Mouse (Mus musculus) MEL (cell line): ENCODE measurements around the gene Tmem30a. TPM values are rescaled to one million over a fixed set of nuclear protein-coding genes. Genes with fewer than 3 reads are reported as not detected.

ENCODE experiments used
- DNase-seq: peaks from one replicate; pipeline ENCODE4 v3.0.0; 2011; ENCODE audit warnings: low read depth, low spot score
- H3K27ac ChIP-seq: 2 replicates; pipeline ENCODE4 v1.5.1; 2012; ENCODE audit warnings: low read depth, mild to moderate bottlenecking, control low read depth, low read length, moderate library complexity; ENCODE audit not compliant: control insufficient read depth
- H3K27me3 ChIP-seq, 2 experiments: fragments of 150-350 bp in 1 of 2; sonication (generic) in 1 of 2; 2 replicates each; pipeline ENCODE4 v1.6.1; 2012; ENCODE audit warnings: low read length in 2 of 2, mild to moderate bottlenecking in 2 of 2, improper control_type of control experiment in 1 of 2, moderate library complexity in 1 of 2; ENCODE audit not compliant: insufficient read depth in 2 of 2, control insufficient read depth in 1 of 2
- H3K36me3 ChIP-seq, 2 experiments: 2 replicates each; pipeline ENCODE4 v1.6.1; 2012 to 2014; ENCODE audit warnings: low read length in 2 of 2, improper control_type of control experiment in 1 of 2, inconsistent platforms in 1 of 2, mild to moderate bottlenecking in 1 of 2; ENCODE audit not compliant: insufficient read depth in 2 of 2, control insufficient read depth in 1 of 2
- H3K4me1 ChIP-seq, 2 experiments: fragments of 150-350 bp in 1 of 2; sonication (generic) in 1 of 2; 2 replicates each; pipeline ENCODE4 v1.6.1; 2012; ENCODE audit warnings: low read length in 2 of 2, improper control_type of control experiment in 1 of 2, mild to moderate bottlenecking in 1 of 2; ENCODE audit not compliant: insufficient read depth in 2 of 2, control insufficient read depth in 1 of 2
- H3K4me3 ChIP-seq, 2 experiments: fragments of 150-350 bp in 1 of 2; sonication (generic) in 1 of 2; 2 replicates each; pipeline ENCODE4 v1.5.1; 2012; ENCODE audit warnings: low read depth in 2 of 2, low read length in 2 of 2, mild to moderate bottlenecking in 2 of 2, moderate library complexity in 2 of 2, control low read depth in 1 of 2, improper control_type of control experiment in 1 of 2; ENCODE audit not compliant: control insufficient read depth in 1 of 2, insufficient read depth in 1 of 2
- H3K79me2 ChIP-seq: 2 replicates; pipeline ENCODE4 v1.6.1; 2012; ENCODE audit warnings: mild to moderate bottlenecking, low read length, moderate library complexity; ENCODE audit not compliant: control insufficient read depth, poor library complexity, insufficient read depth
- H3K9ac ChIP-seq: 2 replicates; pipeline ENCODE4 v1.6.1; 2012; ENCODE audit warnings: low read depth, mild to moderate bottlenecking, control low read depth, low read length, moderate library complexity; ENCODE audit not compliant: control insufficient read depth, poor library complexity, severe bottlenecking
- H3K9me3 ChIP-seq: fragments of 150-350 bp; sonication (generic); replicated peaks from 2 replicates; pipeline ENCODE4 v1.6.1; 2012; ENCODE audit warnings: mild to moderate bottlenecking, low read length, improper control_type of control experiment, moderate library complexity; ENCODE audit not compliant: insufficient read depth
- CHD2 ChIP-seq: IDR thresholded peaks from 2 replicates; pipeline ENCODE4 v1.6.1; 2011; ENCODE audit warnings: low read length, improper control_type of control experiment
- ELF1 ChIP-seq: IDR thresholded peaks from 2 replicates; pipeline ENCODE4 v1.6.1; 2014; ENCODE audit warnings: low read depth, mild to moderate bottlenecking, inconsistent platforms, low read length, improper control_type of control experiment, moderate library complexity
- GABPA ChIP-seq: IDR thresholded peaks from 2 replicates; pipeline ENCODE4 v1.6.1; 2012; ENCODE audit warnings: low read depth, mild to moderate bottlenecking, inconsistent platforms, low read length, improper control_type of control experiment, moderate library complexity
- GATA1 ChIP-seq: IDR thresholded peaks from 2 replicates; pipeline ENCODE4 v1.6.1; 2011; ENCODE audit warnings: low read depth, low read length, improper control_type of control experiment
- HCFC1 ChIP-seq: IDR thresholded peaks from 2 replicates; pipeline ENCODE4 v1.6.1; 2012; ENCODE audit warnings: low read depth, mild to moderate bottlenecking, inconsistent platforms, low read length, improper control_type of control experiment, moderate library complexity
- JUND ChIP-seq: IDR thresholded peaks from 2 replicates; pipeline ENCODE4 v1.6.1; 2011; ENCODE audit warnings: low read depth, mild to moderate bottlenecking, improper control_type of control experiment, low read length
- KAT2A ChIP-seq: conservative IDR thresholded peaks from 2 replicates; pipeline ENCODE4 v1.6.1; 2012; ENCODE audit warnings: low read depth, low read length, improper control_type of control experiment, inconsistent platforms
- MAX ChIP-seq: IDR thresholded peaks from 2 replicates; pipeline ENCODE4 v1.6.1; 2011; ENCODE audit warnings: low read length, improper control_type of control experiment
- MAZ ChIP-seq: IDR thresholded peaks from 2 replicates; pipeline ENCODE4 v1.6.1; 2012; ENCODE audit warnings: low read depth, mild to moderate bottlenecking, inconsistent platforms, low read length, improper control_type of control experiment
- MEF2A ChIP-seq: IDR thresholded peaks from 2 replicates; pipeline ENCODE4 v1.6.1; 2014; ENCODE audit warnings: low read depth, mild to moderate bottlenecking, inconsistent platforms, low read length, improper control_type of control experiment; ENCODE audit not compliant: poor library complexity, insufficient replicate concordance, severe bottlenecking; ENCODE audit errors: extremely low read depth
- MXI1 ChIP-seq: IDR thresholded peaks from 2 replicates; pipeline ENCODE4 v1.6.1; 2011; ENCODE audit warnings: mild to moderate bottlenecking, low read depth, low read length, improper control_type of control experiment
- NELFE ChIP-seq: IDR thresholded peaks from 2 replicates; pipeline ENCODE4 v1.6.1; 2011; ENCODE audit warnings: low read depth, low read length, improper control_type of control experiment
- POLR2AphosphoS2 ChIP-seq: IDR thresholded peaks from 2 replicates; pipeline ENCODE4 v1.6.1; 2011; ENCODE audit warnings: low read length, improper control_type of control experiment
- POLR2AphosphoS5 ChIP-seq: IDR thresholded peaks from 2 replicates; pipeline ENCODE4 v1.6.1; 2012; ENCODE audit warnings: low read depth, borderline replicate concordance, mild to moderate bottlenecking, inconsistent platforms, low read length, moderate library complexity, mixed read lengths
- RAD21 ChIP-seq: IDR thresholded peaks from 2 replicates; pipeline ENCODE4 v1.6.1; 2011; ENCODE audit warnings: mild to moderate bottlenecking, low read depth, low read length, improper control_type of control experiment
- TCF12 ChIP-seq: IDR thresholded peaks from 2 replicates; pipeline ENCODE4 v1.6.1; 2014; ENCODE audit warnings: low read depth, mild to moderate bottlenecking, inconsistent platforms, low read length, improper control_type of control experiment, moderate library complexity
- USF1 ChIP-seq: IDR thresholded peaks from 2 replicates; pipeline ENCODE4 v1.6.1; 2014; ENCODE audit warnings: low read depth, mild to moderate bottlenecking, inconsistent platforms, low read length, improper control_type of control experiment, moderate library complexity
- USF2 ChIP-seq, 2 experiments: IDR thresholded peaks; 2 replicates each; pipeline ENCODE4 v1.6.1; 2011 to 2012; ENCODE audit warnings: improper control_type of control experiment in 2 of 2, low read length in 2 of 2, borderline replicate concordance in 1 of 2, inconsistent platforms in 1 of 2, low read depth in 1 of 2, mild to moderate bottlenecking in 1 of 2; ENCODE audit not compliant: insufficient read depth in 1 of 2
- ZC3H11A ChIP-seq: IDR thresholded peaks from 2 replicates; pipeline ENCODE4 v1.6.1; 2012; ENCODE audit warnings: low read depth, mild to moderate bottlenecking, inconsistent platforms, low read length, improper control_type of control experiment
- ZKSCAN1 ChIP-seq: IDR thresholded peaks from 2 replicates; pipeline ENCODE4 v1.6.1; 2012; ENCODE audit warnings: low read depth, mild to moderate bottlenecking, inconsistent platforms, low read length, improper control_type of control experiment, moderate library complexity
- ZMIZ1 ChIP-seq: IDR thresholded peaks from 2 replicates; pipeline ENCODE4 v1.6.1; 2012; ENCODE audit warnings: low read depth, mild to moderate bottlenecking, inconsistent platforms, low read length, improper control_type of control experiment, moderate library complexity
- ZNF384 ChIP-seq: IDR thresholded peaks from 2 replicates; pipeline ENCODE4 v1.6.1; 2012; ENCODE audit warnings: low read depth, mild to moderate bottlenecking, inconsistent platforms, low read length, improper control_type of control experiment
- polyA plus RNA-seq, 2 experiments: library from polyadenylated mRNA; stranded (reverse) in 1 of 2; unstranded in 1 of 2; fragments of >175 nt in 1 of 2; fragments of >200 nt in 1 of 2; gene quantifications; 2 replicates each; pipeline versions ENCODE4 v1.2.1 to v1.2.4; 2012; ENCODE audit warnings: low replicate concordance in 2 of 2, low read depth in 1 of 2; ENCODE audit not compliant: insufficient read length in 2 of 2, insufficient read depth in 1 of 2, missing spikeins in 1 of 2
- total RNA-seq: library from RNA; depleted of rRNA; stranded (reverse); fragments of 300-350 nt; gene quantifications from 2 replicates; pipeline ENCODE4 v1.2.3, GENCODE M21; 2012

Tmem30a gene
- total and polyA plus RNA-seq, 3 experiments = 19.3 to 25.8 TPM; not detected in 1

GRCm38 (mm10) chr9:79795076-79795475 is 1.8 kb upstream of the Tmem30a start (continued):
- TF ChIP-seq ZKSCAN1 (no peak), GABPA (no peak), TCF12 (peak; percentile 37; the same call in 1 of the 2 replicates), ZC3H11A (no peak), RAD21 (no peak), MXI1 (no peak), CHD2 (no peak), ZMIZ1 (no peak), HCFC1 (peak; percentile 46; the same call in 1 of the 2 replicates), MAZ (no peak), ELF1 (peak; percentile 73), KAT2A (no peak), USF2 (IDR thresholded peaks at IDR 0.05; ENCODE audit: borderline replicate concordance in 1 of 2, insufficient read depth in 1 of 2, low read depth in 1 of 2, low read length in 2 of 2) (no peak), JUND (no peak), MEF2A (no peak), USF1 (no peak), NELFE (peak; percentile 33; the same call in 1 of the 2 replicates)

- Histone ChIP-seq H3K9ac (no peak overlapping the region), H3K27ac (no peak overlapping the region), H3K27me3 (no peaks in the 10 kb centered on the region), H3K36me3 (peaks cover 0 to 6% of the 10 kb centered on the region in 2 experiments; a peak in 3 of 4 replicates), H3K4me1 (peaks cover 4 to 6% of the 10 kb centered on the region in 2 experiments), H3K9me3 (no peaks in the 10 kb centered on the region), H3K79me2 (peaks cover 29% of the 10 kb centered on the region), H3K4me3 (no peak overlapping the region)
- TF ChIP-seq JUND = no peak
- TF ChIP-seq GATA1 = no peak
- no peak for TF ChIP-seq TCF12
- no peak for TF ChIP-seq MAZ
- TF ChIP-seq KAT2A = no peak
- TF ChIP-seq CHD2 = no peak
- no peak for TF ChIP-seq MAX
- TF ChIP-seq ZNF384 = no peak
- TF ChIP-seq POLR2AphosphoS2 = no peak
- no peak for TF ChIP-seq POLR2AphosphoS5
- DNase-seq = no peak
These were observed 7.6 kb downstream of the Tmem30a start for GRCm38 (mm10) chr9:79785794-79786085.
